Mouse (Mus musculus) hindbrain, embryonic 13.5 days (tissue): ENCODE data around the gene Tbc1d2. TPM values are rescaled to one million over a fixed set of nuclear protein-coding genes. Genes with fewer than 3 reads are reported as not detected.

Source experiments
- ATAC-seq: fragments of 200-750 bp; cut with Nextera tagmentation; 2 replicates; pipeline ENCODE4 v1.8.0; 2017; ENCODE audit warnings: moderate TSS enrichment; ENCODE audit not compliant: low FRiP score
- H3K27ac ChIP-seq: fragments of 300-500 bp; sonication (generic); 2 replicates; pipeline ENCODE4 v1.5.1; 2015; ENCODE audit warnings: inconsistent platforms, mild to moderate bottlenecking, moderate library complexity
- H3K27me3 ChIP-seq: fragments of 300-500 bp; sonication (generic); 2 replicates; pipeline ENCODE4 v1.6.1; 2015; ENCODE audit warnings: mild to moderate bottlenecking, inconsistent platforms
- H3K36me3 ChIP-seq: fragments of 300-500 bp; sonication (generic); 2 replicates; pipeline ENCODE4 v1.6.1; 2015; ENCODE audit warnings: mild to moderate bottlenecking, inconsistent platforms
- H3K4me1 ChIP-seq: fragments of 300-500 bp; sonication (generic); replicated peaks from 2 replicates; pipeline ENCODE4 v1.6.1; 2015; ENCODE audit warnings: inconsistent platforms
- H3K4me2 ChIP-seq: fragments of 300-500 bp; sonication (generic); 2 replicates; pipeline ENCODE4 v1.6.1; 2015; ENCODE audit warnings: inconsistent platforms, mild to moderate bottlenecking, moderate library complexity
- H3K4me3 ChIP-seq: fragments of 300-500 bp; sonication (generic); 2 replicates; pipeline ENCODE4 v1.5.1; 2015; ENCODE audit warnings: mild to moderate bottlenecking, inconsistent platforms
- H3K9ac ChIP-seq: fragments of 300-500 bp; sonication (generic); 2 replicates; pipeline ENCODE4 v1.6.1; 2015; ENCODE audit warnings: mild to moderate bottlenecking, inconsistent platforms
- H3K9me3 ChIP-seq: fragments of 300-500 bp; sonication (generic); 2 replicates; pipeline ENCODE4 v1.6.1; 2016; ENCODE audit warnings: inconsistent platforms
- WGBS: fragments of 180-500 bp; shearing (Covaris S2); methylation state at CpG from one replicate; pipeline ENCODE4 v1.1.7; 2015; 5-methylcytosine and 5-hydroxymethylcytosine counted together
- polyA plus RNA-seq: library from polyadenylated mRNA; unstranded; fragments of >200 nt; fragmentation: Nextera tagmentation; extraction: Ambion mirVana; gene quantifications from 2 replicates; pipeline ENCODE4 v1.2.1, GENCODE M21; 2015

Gene Tbc1d2
- polyA plus RNA-seq: 0.73 and 0.75 TPM in 2 replicates

DNA sequence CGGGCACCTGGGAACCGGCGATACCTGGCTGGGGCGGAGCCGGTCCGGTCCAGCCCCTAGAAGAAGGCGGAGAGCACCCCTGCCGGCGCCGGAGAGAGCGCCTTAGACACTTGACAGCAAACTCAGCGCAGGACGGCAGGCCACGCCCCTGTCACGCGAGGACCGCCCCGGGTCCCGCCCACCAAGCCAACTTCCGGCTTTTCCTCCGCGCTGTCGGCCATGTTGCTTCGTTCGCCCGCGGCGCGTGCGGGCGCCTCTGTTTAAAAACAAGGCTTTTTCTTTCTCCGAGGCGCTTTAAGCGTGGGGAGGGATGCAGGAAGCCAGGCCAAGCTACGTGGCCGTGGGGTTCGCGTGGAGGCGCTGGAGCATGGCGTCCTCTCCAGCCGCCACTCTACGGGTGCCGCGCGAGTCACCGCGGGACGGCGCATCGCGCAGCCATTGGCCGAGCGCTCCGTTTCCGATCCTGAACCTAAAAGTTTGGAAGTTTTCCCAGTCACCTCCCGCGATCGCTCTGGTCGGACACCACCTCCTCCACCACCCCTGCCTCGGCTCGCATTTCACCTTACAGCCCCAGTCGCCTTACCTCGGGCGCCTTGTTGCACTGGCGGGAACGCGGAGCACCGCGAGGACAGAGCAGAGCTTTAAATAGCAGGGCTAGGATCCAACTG, at the start of gene Tbc1d2:
Gene Tbc1d2, minus strand, starts transcription at position 124 of the 668 bp plus-strand sequence.
- no peaks in the 10 kb centered on the region for H3K9me3 ChIP-seq
- peak within 1 kb of the TSS; percentile 80 for H3K27ac ChIP-seq
- peak within 1 kb of the TSS; percentile 63 for H3K4me3 ChIP-seq
- H3K4me2 ChIP-seq: peak within 1 kb of the TSS; percentile 88
- WGBS: under 1% methylated on average over 68 of the region's 69 CpGs
- H3K27me3 ChIP-seq: peaks cover 61% of the 10 kb centered on the region
- H3K36me3 ChIP-seq: no peaks in the 10 kb centered on the region
- H3K4me1 ChIP-seq: peaks cover 14% of the 10 kb centered on the region
- H3K9ac ChIP-seq: peak within 1 kb of the TSS; percentile 72
- ATAC-seq: peak; percentile 97

DNA sequence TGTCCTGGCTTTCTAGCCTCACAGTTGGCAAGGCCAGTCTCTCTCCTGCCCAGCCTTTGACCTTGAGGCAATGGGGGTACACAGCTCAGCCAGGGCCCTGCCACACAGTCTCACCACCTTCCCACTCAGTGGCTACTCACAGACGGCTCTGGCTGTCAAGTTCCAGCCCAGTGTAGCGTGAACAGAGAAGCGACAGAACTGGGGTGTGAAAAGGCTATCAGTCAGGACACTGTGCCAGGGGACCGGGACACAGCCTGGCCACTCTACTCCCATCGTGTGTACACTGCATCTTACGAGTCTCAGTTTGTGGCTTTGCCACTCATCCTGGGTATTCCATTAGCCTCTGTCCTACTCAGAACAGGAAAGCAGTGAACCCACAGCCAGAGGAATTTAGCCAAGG, 46.5 kb upstream of the Tbc1d2 start:
- Histone ChIP-seq H3K27me3 (0 out of 2 replicates have a peak, but pooled peaks cover 3% of the 10 kb centered on the region), H3K4me3 (no peak overlapping the region), H3K9ac (no peak overlapping the region), H3K36me3 (no peaks in the 10 kb centered on the region), H3K4me1 (peaks cover 9% of the 10 kb centered on the region), H3K4me2 (no peak overlapping the region), H3K27ac (no peak overlapping the region), H3K9me3 (no peaks in the 10 kb centered on the region)
- ATAC-seq: no peak
- 74% methylated on average over 6 of the region's 6 CpGs for WGBS

DNA sequence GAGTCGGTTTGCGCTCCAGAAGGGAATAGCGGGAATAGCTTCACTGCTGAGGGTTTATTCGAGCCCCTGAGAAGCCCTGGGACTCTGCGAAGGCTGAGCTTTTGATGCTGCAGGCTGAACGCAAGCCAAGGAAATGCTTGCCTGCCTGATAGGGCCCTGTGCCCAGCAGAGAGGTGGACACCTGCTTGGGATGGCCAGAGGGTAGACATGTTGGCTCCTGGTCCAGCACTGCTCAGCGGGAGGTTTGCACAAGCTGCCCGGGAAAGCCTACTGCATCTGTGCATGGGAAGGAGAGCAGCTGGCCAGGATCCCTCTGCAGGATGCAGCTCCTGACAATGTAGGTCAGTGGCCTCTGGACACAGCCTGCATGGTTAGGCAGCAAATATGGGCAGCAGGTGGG, 40.6 kb upstream of the Tbc1d2 start:
- peaks cover 19% of the 10 kb centered on the region; the same call in 1 of the 2 replicates for H3K27me3 ChIP-seq
- no peak for ATAC-seq
- H3K36me3 ChIP-seq: no peaks in the 10 kb centered on the region
- H3K9me3 ChIP-seq: no peaks in the 10 kb centered on the region
- WGBS: 77% methylated on average over 8 of the region's 8 CpGs
- H3K4me3 ChIP-seq: no peak overlapping the region
- no peak overlapping the region for H3K9ac ChIP-seq
- H3K4me1 ChIP-seq: peaks cover 8% of the 10 kb centered on the region
- H3K4me2 ChIP-seq: no peak overlapping the region
- no peak overlapping the region for H3K27ac ChIP-seq

DNA sequence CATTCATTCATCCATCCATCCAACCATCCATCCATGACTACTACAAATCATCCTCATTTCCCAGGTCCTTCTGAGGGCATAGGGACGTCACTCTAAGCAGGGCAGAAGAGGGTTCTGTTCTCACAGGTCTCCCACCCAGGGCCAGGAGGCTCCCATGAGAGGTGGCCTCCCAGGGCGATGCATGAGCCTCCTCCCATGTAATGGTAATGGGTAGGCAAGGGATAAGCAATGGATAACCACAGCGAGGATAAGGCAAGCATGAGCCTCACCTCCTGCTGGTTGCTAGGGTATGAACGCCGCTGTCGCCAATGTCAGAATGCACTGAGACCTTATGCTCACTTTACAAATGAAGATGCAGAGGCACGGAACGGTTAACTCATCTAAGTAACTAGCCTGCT, 40.0 kb upstream of the Tbc1d2 start:
- H3K9me3 ChIP-seq: no peaks in the 10 kb centered on the region
- H3K36me3 ChIP-seq: no peaks in the 10 kb centered on the region
- no peak overlapping the region for H3K9ac ChIP-seq
- no peak overlapping the region for H3K4me3 ChIP-seq
- WGBS: 89% methylated on average over 8 of the region's 8 CpGs
- ATAC-seq: no peak
- H3K4me2 ChIP-seq: no peak overlapping the region
- peaks cover 8% of the 10 kb centered on the region for H3K4me1 ChIP-seq
- H3K27me3 ChIP-seq: peaks cover 19% of the 10 kb centered on the region; the same call in 1 of the 2 replicates
- no peak overlapping the region for H3K27ac ChIP-seq

DNA sequence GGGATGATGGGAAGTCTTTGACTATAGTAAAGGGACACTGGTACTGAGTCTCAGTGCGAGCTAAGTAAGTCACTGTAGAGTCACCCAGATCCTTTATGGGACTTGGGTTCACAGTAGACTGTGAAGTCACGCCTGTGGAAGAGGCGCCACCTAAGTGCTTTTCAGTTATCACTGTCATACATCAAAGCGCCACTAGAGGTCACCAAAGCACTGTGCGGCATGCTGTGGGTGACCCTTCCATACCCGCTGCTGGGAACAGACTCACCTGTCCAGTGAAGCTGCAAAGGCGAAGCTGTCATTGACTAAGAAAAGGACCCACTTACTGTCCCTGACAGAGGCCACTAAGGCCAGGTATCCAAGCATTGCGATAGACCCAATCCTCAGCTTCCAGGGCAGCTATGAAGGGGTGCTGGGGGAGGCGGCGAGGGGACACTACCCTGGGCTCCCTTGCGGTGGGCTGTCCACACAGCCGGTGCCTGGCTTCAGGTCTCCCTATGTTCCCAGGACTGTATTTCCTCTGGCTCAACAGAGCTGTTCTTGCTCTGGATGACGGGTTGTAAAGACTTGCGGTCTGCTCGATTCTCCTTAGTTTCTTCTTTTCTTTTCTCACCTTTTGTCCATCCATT, 39.5 kb upstream of the Tbc1d2 start:
- Histone ChIP-seq H3K9me3 (no peaks in the 10 kb centered on the region), H3K4me2 (no peak overlapping the region), H3K9ac (no peak overlapping the region), H3K27ac (no peak overlapping the region), H3K36me3 (no peaks in the 10 kb centered on the region), H3K27me3 (peaks cover 19% of the 10 kb centered on the region; the same call in 1 of the 2 replicates), H3K4me1 (peaks cover 8% of the 10 kb centered on the region), H3K4me3 (no peak overlapping the region)
- WGBS: 46% methylated on average over 15 of the region's 15 CpGs
- peak; percentile 86 for ATAC-seq

DNA sequence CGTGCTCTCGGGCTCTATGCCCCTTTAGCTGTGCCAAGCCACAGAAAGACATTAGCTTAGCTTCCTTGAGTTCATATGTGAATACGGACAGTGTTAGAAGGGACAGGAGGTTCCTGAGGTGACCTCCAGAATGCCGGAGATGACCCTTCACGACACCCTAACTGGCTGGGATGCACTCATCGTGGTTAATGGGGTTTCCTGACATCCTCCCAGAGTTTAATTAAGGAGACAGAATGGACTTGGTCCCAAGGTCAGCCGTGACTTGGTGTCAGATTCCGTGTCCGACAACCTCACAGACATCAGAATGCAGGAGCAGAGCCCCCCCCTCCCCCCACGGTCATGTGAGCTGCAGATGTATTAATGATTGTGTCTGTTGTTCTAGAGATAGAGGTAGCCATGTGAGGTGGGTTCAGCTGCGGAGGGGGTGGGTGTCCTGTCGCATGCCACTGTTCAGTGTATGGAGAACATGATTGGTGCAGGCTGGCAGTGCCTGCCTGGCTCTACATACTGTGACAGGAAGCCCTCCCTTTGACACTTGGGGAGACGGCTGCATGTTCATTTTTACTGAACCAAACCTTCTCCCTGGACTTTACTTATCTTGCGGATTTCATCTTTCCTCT, 38.3 kb upstream of the Tbc1d2 start:
- Histone ChIP-seq H3K4me1 (peaks cover 15% of the 10 kb centered on the region), H3K4me2 (no peak overlapping the region), H3K36me3 (no peaks in the 10 kb centered on the region), H3K27me3 (peaks cover 16% of the 10 kb centered on the region; the same call in 1 of the 2 replicates), H3K4me3 (no peak overlapping the region), H3K27ac (no peak overlapping the region), H3K9ac (0 out of 2 replicates have a peak overlapping the region, but pooled peaks have one; percentile 29), H3K9me3 (no peaks in the 10 kb centered on the region)
- ATAC-seq: no peak
- WGBS: 77% methylated on average over 14 of the region's 14 CpGs

DNA sequence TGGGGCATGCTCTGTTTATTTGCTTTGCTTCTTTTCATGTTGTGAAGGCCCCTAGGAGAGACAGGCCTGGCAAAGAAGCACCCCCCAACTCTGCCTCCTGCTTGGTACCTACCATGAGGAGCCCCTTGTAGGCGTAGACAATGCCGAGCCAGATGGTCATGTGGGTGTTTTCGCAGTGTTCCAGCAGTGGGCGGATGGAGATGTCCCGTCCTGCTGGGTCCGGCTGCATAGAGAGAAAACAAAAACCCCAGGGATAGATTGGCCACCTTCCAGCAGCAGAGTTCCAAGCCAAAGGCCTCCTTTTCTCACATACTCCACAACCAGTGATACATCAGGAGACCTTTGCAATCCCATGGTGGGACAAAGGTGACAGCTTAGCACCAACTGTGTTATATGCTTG, 34.2 kb upstream of the Tbc1d2 start:
- ATAC-seq: no peak

DNA sequence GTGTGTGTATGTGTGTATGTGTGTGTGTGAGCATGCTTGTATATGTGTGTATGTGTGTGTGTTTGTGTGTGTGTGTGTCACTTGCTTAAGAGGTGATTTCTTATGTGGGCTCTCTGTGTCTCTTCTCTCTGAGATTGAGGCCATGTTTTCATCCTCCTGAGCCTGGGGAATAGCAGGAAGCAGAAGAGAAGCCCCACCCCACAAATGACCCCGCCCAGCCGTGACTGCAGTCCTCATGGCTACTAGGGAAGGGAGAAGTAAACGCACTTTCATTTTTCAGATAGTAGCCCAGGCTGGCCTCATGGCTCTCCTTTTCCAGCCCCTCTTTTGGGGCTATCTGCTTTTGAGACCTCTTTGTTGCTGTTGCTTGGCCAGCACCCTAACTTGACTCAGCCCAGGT, 26.6 kb upstream of the Tbc1d2 start:
- H3K9ac ChIP-seq: no peak overlapping the region
- H3K36me3 ChIP-seq: peaks cover 33% of the 10 kb centered on the region
- no peak overlapping the region for H3K27ac ChIP-seq
- H3K27me3 ChIP-seq: no peaks in the 10 kb centered on the region
- no peak overlapping the region for H3K4me3 ChIP-seq
- no peak overlapping the region for H3K4me2 ChIP-seq
- no peak for ATAC-seq
- peaks cover 3% of the 10 kb centered on the region; the same call in 1 of the 2 replicates for H3K9me3 ChIP-seq
- no peaks in the 10 kb centered on the region for H3K4me1 ChIP-seq
- WGBS: 80% methylated on average over 3 of the region's 3 CpGs

More for the DNA sequence above, 34.2 kb upstream of the Tbc1d2 start:
- WGBS: 45% methylated on average over 6 of the region's 6 CpGs
- Histone ChIP-seq H3K4me2 (no peak overlapping the region), H3K9me3 (no peaks in the 10 kb centered on the region), H3K27ac (no peak overlapping the region), H3K9ac (no peak overlapping the region), H3K27me3 (peaks cover 12% of the 10 kb centered on the region; the same call in 1 of the 2 replicates), H3K36me3 (peaks cover 10% of the 10 kb centered on the region; the same call in 1 of the 2 replicates), H3K4me3 (no peak overlapping the region), H3K4me1 (0 out of 2 replicates have a peak, but pooled peaks cover 7% of the 10 kb centered on the region)

DNA sequence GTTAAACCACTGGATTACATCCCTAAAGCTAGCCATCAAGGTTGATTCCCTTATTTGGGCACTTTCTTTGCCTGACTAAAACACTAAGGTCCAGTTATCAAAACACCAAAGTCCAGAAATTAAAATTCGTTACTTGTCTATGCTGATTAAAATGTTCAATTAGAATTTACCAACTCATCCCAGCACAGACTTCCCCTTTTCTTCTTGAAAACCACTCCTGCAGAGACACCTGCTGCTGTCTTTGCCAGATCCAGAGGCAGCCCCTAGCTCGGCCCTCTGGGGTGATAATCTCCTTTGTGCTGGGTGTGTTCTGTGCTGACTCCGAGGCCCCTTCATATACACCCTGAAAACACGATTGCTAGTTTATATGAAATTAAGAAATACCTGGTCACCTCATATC, 26.0 kb upstream of the Tbc1d2 start:
- Histone ChIP-seq H3K27me3 (no peaks in the 10 kb centered on the region), H3K4me2 (no peak overlapping the region), H3K9ac (no peak overlapping the region), H3K4me1 (no peaks in the 10 kb centered on the region), H3K9me3 (peaks cover 3% of the 10 kb centered on the region; the same call in 1 of the 2 replicates), H3K4me3 (no peak overlapping the region), H3K27ac (no peak overlapping the region), H3K36me3 (peaks cover 33% of the 10 kb centered on the region)
- ATAC-seq: no peak
- WGBS: 62% methylated on average over 4 of the region's 4 CpGs

DNA sequence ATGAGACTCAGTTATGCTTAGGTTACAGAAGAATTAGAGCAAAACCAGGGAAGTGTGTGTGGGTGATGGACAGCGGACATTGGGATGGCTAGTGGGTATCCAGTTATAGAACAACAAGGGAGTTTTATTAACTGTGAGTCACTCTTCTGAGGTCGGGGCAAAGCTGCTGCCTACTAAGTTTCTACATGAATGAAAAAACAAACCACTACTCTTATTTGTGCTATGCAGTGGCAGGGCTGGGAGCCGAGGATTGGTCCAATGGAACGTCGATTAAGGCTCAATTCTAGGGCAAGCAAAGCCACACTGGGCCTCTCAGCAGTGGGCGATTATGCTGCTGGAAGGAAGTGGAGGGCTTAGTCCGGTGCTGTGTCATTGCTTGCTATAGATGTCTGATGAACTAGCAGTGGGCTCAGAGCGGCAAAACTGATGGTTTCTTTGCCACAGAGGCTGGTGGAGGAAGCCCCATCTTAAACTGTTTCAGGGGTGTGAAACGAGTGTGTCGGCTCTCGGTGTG, 25.3 kb upstream of the Tbc1d2 start:
- peaks cover 3% of the 10 kb centered on the region; the same call in 1 of the 2 replicates for H3K9me3 ChIP-seq
- no peaks in the 10 kb centered on the region for H3K4me1 ChIP-seq
- H3K27me3 ChIP-seq: no peaks in the 10 kb centered on the region
- no peak for ATAC-seq
- no peak overlapping the region for H3K9ac ChIP-seq
- peaks cover 33% of the 10 kb centered on the region for H3K36me3 ChIP-seq
- H3K4me2 ChIP-seq: no peak overlapping the region
- 85% methylated on average over 11 of the region's 11 CpGs for WGBS
- no peak overlapping the region for H3K4me3 ChIP-seq
- H3K27ac ChIP-seq: no peak overlapping the region

DNA sequence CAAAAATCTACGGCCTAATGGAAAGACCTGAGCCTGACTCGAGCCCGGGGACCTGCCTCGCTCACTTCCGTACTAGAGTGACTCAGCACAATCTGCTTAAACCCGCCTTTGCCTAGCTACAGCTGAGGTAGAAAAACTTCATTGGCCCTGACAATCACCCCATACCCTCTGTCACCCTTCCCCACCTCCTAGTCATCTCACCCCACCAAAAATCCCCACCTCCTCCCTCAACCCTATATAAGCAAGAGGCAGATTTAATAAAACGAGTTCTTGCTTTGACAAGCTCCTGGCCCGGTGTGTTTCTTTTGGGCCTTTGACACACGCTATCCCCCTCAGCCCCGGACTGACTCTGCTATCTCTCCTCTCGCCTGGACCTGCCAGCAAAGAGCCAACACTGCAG, 18.6 kb upstream of the Tbc1d2 start:
- no peak overlapping the region for H3K4me3 ChIP-seq
- H3K27ac ChIP-seq: peak overlapping the region; percentile 23; the same call in 1 of the 2 replicates
- peaks cover 3% of the 10 kb centered on the region; the same call in 1 of the 2 replicates for H3K9me3 ChIP-seq
- ATAC-seq: no peak
- peaks cover 5% of the 10 kb centered on the region; the same call in 1 of the 2 replicates for H3K27me3 ChIP-seq
- H3K4me1 ChIP-seq: peaks cover 20% of the 10 kb centered on the region
- peaks cover 8% of the 10 kb centered on the region for H3K36me3 ChIP-seq
- no peak overlapping the region for H3K4me2 ChIP-seq
- 77% methylated on average over 11 of the region's 11 CpGs for WGBS
- no peak overlapping the region for H3K9ac ChIP-seq

DNA sequence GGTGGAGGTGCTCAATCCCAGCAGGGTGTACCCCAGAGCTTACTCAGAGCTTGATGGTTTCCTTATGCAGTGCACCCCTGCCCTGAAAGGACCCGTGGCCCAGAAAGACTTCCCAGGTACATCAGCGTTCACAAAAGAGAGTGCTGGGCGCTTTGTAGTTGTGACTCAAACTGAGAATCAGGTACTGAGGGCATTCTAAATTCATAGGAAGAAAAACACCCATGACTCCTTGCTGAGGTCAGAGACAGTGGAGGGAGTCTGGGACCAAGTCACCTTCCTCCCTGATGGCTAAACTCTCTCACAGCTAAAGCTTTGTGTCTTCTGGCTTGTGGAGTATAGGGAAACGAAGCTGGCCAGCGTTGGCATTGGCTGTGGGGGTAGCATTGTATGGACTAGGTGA, 16.4 kb upstream of the Tbc1d2 start:
- no peaks in the 10 kb centered on the region for H3K9me3 ChIP-seq
- peaks cover 28% of the 10 kb centered on the region for H3K4me1 ChIP-seq
- peaks cover 5% of the 10 kb centered on the region; the same call in 1 of the 2 replicates for H3K27me3 ChIP-seq
- H3K27ac ChIP-seq: no peak overlapping the region
- H3K36me3 ChIP-seq: 0 out of 2 replicates have a peak, but pooled peaks cover 3% of the 10 kb centered on the region
- no peak for ATAC-seq
- H3K9ac ChIP-seq: no peak overlapping the region
- H3K4me3 ChIP-seq: no peak overlapping the region
- WGBS: 61% methylated on average over 5 of the region's 5 CpGs
- no peak overlapping the region for H3K4me2 ChIP-seq
